Mouse (Mus musculus): Measurements from ENCODE around the gene Hrc.

Hrc gene

DNA sequence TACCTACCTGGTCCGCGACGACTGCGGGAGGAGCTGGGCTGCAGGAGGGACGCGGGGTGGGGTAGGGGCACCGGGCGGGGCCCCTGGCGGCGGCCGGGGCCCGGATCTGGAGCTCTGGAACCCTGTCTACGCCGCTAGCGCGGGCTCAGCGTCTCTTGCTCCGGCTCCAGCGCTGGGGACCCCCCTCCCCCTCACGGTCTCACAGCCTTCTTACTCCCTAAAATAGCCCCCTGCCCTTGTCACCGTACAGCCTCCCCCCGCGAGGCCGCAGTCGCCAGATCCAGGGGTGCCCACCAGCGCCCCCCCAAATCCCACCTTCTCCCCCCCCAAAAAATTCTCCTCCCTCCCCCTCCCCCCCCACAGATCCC, 31.5 kb downstream of the Hrc start, which contains the start of gene Ppfia3:
Gene Ppfia3 (minus strand): TSS at position 368 of the 368 bp plus-strand sequence.
- in situ Hi-C loops (cut with MboI): no loop called here

DNA sequence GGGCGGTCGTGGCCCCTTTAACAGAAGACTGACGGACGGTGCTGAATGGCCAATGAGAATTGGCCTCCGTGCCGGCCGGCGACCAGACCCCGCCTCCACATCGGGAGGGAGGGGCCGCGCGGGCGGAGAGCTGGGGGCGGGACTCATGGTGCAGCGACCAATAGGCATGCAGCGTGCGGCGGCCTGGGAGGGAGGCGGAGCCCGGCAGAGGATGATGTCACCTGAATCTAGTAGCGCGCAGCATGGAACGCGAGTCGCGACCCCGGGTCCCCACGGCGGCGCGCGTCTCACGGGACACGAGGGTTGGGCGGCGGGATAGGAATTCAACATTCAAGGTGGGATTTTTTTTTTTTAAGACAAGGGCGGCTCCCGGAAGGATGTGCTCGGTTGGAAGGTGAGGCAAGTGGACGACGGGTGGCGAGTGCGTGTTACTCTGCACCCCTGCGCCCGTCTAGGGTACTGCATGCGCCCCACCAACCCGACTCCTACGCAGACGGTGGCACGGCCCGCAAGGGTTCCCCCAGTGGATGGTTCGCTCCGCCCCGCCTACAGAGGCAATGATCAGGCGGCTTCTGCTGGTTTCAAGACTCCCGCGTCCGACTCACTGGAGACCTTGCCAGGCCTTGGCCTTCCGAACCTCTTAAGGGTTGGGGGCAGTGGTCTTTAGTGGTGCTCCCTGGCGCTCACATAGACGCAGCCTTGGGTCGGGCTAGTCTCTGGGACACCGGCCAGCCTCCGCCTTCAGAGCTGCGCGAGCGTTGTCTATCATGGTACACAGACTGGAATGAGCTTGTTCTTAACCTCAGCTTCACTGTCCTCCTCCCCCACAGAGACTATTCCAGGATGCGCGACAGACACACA, 32.2 kb downstream of the Hrc start:
- in situ Hi-C loops (cut with MboI): no loop called here

DNA sequence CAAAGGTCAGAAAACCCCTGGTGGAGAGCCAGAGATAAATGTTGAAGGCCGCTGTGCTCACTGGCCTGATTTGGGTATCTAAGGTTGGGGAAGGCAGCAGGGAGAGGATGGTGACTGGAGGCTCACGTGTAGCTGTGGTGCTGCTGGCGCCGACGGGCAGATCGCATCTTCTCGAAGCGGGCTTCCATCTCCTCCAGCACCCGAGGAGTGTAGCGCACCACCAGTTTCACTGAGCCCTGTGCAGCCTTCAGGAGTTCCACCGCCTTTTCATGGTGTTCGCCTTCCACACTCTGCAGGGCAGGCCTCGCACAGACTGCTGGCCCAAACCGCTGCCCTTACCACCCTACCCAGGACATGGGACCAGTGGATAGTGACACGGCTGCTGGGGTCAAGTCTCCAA, 33.1 kb downstream of the Hrc start:
- in situ Hi-C loops (cut with MboI): no loop called here

- in situ Hi-C loops (cut with MboI): no loop called here
Observed at GRCm38 (mm10) chr7:45369022-45369745, 34.1 kb downstream of the Hrc start.

DNA sequence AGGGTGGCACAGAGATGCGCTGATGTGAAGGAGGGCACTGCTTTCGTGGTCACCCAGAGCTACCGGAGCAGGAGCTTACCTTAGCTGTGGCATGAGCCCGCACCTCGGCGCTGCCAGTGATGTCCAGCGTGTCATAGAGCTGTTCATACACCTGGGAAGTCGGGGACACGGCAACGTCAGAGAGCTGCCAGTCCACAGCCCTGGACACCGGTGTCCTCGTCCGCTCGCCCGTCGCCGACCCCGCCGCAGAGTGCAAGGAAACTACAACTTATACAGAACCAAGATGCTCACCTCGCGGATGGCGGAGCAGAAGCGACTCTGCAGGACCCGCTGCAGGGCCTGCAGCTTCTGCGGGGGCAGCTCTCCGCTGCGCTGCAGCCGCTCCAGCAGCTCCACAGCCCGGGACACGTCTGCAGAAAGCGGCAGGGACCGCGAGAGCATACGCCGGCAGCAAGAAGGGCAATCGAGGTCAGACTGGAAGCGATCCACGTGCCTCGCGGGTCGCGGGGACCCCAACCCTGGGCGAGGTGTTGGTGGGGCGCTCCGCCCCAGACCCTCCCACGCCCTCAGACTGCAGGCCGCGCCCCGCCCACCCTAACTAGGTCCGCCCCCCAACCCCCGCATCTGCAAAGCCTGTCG, 34.9 kb downstream of the Hrc start:
- in situ Hi-C loops (cut with MboI): no loop called here

DNA sequence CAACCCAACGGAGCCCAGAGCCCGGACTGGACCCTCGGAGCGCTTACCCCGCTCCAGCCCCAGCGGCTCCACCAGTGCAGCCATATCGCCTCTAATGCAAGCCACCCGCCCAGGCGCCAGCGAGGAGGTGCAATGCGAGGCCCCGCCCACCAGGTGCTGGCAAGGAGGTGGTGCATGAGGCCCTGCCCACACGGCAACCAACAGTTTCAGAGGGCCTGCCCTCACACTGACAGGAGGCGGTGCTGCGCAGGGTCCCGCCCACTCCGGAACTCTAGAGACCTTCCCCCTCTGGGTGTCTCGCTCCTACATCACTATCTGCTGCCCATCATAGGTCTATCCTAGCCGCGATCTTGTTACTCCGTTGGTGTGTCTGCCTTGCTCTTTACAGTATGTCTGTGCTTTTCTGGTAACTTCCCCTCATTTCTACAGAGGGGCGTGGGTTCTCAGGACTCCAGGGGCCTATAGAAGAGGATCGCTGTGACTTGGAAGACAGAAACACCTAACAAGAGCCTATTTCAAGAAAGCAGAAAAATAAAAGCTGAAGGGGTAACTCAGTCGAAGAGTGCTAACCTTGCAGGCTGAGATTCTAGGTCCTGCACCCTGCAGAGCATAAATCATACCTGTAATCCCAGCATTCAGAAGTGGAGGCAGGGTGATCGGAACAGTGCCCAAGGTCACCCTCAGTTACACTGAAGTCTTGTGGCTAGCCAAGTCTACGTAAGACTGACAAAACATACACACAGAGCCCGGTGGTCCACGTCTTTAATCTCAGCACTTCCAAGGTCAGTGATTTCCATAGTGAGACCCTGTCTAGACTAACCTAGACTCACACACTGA, 35.6 kb downstream of the Hrc start, which contains the start of gene Lin7b:
Gene Lin7b (minus strand): TSS at position 109 of the 837 bp plus-strand sequence.
- in situ Hi-C loops (cut with MboI): no loop called here

DNA sequence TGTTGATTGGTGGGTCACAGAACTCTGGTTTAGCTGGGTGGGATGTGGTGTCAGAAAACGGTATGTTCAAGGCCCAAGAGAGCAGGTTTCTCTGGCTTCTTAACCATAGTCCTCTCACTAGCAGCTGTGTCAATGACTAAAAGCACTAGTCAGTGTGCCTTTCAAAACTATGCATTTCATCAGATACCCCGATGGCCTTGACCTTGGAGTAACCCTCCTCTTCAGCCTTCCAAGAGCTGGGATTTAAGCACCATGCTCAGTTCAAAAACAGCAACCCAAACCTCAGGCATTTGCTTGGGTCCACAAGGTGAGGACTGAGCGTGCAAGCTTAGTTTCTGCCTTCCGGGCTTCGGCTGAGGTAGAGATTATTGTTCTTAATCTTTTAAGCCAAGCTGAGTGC, 37.3 kb downstream of the Hrc start:
- in situ Hi-C loops (cut with MboI): no loop called here

GRCm38 (mm10) chr7:45374620-45375019, 39.5 kb downstream of the Hrc start:
- in situ Hi-C loops (cut with MboI): no loop called here

GRCm38 (mm10) chr7:45376057-45376456, 41.0 kb downstream of the Hrc start:
- in situ Hi-C loops (cut with MboI): no loop called here

- in situ Hi-C loops (cut with MboI): no loop called here
Observed at GRCm38 (mm10) chr7:45386077-45386476, 51.0 kb downstream of the Hrc start.

All from mature B cell (primary cell).